Mouse (Mus musculus) left cerebral cortex, adult 9 months (tissue): ENCODE results near the gene Plpp3.
A peak's percentile ranks its signal among the peaks of the same experiment; 100 is the strongest.

ENCODE experiments used
- DNase-seq, 2 experiments: peaks; one replicate each; pipeline ENCODE4 v3.0.0; 2022; ENCODE audit warnings: low spot score in 2 of 2

Gene Plpp3

GRCm38 (mm10) chr4:105158651-105159530 is 1.7 kb downstream of the Plpp3 start:
- no peak for DNase-seq

GRCm38 (mm10) chr4:105159531-105159870 is 2.4 kb downstream of the Plpp3 start:
- no peak for DNase-seq

GRCm38 (mm10) chr4:105160470-105160869 is 3.3 kb downstream of the Plpp3 start:
- DNase-seq = no peak

DNA sequence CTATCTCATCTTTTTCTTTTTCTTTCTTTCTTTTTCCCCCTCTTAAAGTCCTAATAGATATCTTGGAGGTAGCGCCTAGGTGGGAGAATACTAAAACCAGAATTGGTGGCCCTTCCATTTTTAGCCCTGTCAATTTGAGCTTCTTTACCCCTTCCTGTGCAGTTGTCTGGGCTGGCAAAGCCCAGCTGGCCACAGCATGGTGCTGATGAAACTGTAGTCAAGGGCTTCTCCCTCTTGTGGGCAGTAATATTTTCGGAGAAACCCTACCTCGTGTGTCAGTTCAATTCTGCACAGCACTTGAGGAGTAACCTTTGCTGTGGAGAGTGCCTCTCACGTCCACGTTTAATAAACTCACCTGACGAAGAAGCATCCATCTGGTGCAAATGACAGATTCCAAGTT is 4.9 kb downstream of the Plpp3 start:
- DNase-seq = no peak

DNA sequence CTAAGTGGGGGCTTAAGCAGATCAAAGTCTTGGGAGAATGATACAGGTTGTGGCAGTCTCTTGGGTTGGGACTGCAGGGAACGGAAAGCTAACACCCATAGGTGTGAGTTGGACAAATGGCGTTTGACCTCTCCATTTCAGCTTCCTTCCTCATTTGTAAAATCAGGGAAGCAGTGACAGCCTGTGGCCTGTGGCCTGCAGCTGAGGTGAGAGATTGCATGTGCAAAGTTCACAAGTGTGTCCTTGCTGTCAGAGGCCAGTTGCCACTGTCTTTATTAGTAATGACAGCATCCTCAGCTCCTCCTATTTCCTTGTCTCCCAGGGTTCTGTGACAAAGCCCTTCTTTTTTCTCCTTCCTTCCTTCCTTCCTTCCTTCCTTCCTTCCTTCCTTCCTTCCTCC is 5.5 kb downstream of the Plpp3 start:
- DNase-seq = no peak

- no peak for DNase-seq
These were observed 6.8 kb downstream of the Plpp3 start for GRCm38 (mm10) chr4:105163981-105164411.

- no peak for DNase-seq
These were observed 7.8 kb downstream of the Plpp3 start for GRCm38 (mm10) chr4:105164952-105165351.

- no peak for DNase-seq
These were observed 12.0 kb downstream of the Plpp3 start for GRCm38 (mm10) chr4:105169093-105169571.

- DNase-seq = no peak
These were observed 13.0 kb downstream of the Plpp3 start for GRCm38 (mm10) chr4:105169826-105170810.

GRCm38 (mm10) chr4:105170811-105171401 is 13.8 kb downstream of the Plpp3 start:
- no peak for DNase-seq

- no peak for DNase-seq
These were observed 14.3 kb downstream of the Plpp3 start for GRCm38 (mm10) chr4:105171432-105171831.

DNA sequence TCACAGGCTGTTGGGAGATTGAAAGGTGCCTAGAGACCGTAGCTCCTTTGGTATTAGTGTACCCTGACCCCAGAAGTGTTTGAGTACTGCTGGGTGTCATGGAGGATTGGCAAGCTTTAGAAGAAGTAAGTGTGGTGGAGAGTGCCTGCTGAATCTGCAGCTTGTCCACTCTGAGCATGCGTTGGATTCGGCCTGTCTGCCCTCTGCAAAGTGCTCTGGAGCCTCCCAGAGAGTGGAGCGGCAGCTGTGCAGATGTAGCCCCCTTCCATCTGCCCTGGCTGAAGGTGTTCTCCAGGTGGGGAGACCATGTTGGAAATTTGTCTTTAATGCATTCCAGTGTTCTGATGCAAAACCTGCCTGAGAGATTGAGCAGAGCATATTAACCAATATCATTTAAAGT is 17.6 kb downstream of the Plpp3 start:
- no peak for DNase-seq

DNA sequence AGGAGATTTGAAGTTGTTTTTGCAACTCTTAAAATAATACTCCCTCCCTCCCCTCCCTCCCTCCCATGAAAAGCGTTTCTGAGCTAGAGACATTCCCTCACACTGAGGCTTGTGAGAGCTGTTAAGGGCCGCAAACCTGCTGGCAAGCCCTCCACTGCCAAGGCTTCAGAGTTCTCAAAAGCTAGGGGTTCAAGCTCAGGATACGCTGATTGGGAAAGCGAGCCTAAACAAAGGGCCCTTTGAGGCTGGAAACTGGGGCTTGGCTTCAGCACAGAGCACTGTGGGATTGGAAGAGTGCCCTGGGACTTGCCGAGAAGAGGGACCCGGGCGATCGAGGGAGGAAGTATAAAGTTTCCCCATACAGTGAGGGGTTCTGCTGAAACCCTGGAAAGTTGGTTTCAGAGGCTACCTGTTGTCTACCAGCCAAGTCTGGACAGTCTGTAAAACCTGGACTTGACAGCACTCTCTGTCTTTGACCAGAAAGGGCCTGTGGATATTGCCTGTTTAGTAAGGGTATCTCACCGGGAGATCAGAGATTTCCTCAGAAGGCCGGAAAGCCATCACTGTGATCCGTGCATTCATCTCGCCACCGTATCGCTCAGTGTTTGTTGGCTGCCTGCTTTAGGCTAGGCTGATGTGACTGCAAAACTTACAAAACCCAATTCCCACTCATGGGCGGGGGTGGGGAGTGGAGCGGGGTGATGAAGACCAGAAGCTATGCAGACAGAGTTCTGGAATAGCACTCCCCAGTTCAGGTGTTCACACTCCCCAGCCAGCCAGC is 18.3 kb downstream of the Plpp3 start:
- peak; percentile 52 to 76 for DNase-seq

- DNase-seq = peak; percentile 46 to 65
These were observed 24.0 kb downstream of the Plpp3 start for GRCm38 (mm10) chr4:105181014-105181658.

- DNase-seq = no peak
These were observed 24.6 kb downstream of the Plpp3 start for GRCm38 (mm10) chr4:105181659-105182167.

DNA sequence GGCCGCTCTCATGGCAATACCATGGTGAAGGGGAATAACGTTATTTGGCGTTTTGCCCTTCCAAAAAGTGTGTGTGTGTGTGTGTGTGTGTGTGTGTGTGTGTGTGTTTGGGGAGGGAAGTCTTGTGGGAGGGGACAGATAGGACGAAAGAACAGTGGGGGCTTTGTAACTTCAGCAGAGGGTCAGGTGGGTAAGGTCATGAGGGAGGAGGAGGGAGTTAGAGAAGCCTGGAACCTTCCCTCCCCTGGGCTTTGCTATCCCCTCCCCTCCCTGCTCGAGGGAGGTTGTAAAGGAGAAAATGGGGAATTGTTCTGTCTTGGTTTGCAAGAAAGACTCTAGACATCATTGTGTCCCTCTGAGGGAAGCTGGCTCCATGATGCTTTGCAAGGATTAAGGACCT is 25.1 kb downstream of the Plpp3 start:
- DNase-seq = no peak

DNA sequence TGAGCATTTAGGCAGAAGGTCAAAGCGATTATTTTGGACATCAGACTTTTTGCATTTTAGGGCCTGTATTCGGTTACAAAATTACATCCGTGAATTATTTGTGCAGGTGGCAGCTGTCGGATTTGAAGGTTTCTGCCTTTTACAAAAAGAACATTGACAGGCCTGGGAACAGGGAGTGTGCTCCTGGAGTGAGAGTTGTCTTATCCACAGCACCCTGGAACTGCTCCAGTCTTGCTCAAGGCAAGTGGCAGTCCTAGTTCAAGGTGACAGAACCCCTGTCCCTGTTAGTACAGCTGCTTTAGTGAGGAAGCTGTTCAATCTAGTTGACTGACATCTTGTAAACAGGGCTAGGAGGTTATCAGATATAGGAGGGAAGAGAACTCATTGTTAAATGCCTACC is 27.3 kb downstream of the Plpp3 start:
- no peak for DNase-seq

GRCm38 (mm10) chr4:105184924-105185323 is 27.8 kb downstream of the Plpp3 start:
- no peak for DNase-seq

- no peak for DNase-seq
These were observed 29.5 kb downstream of the Plpp3 start for GRCm38 (mm10) chr4:105186654-105187053.

DNA sequence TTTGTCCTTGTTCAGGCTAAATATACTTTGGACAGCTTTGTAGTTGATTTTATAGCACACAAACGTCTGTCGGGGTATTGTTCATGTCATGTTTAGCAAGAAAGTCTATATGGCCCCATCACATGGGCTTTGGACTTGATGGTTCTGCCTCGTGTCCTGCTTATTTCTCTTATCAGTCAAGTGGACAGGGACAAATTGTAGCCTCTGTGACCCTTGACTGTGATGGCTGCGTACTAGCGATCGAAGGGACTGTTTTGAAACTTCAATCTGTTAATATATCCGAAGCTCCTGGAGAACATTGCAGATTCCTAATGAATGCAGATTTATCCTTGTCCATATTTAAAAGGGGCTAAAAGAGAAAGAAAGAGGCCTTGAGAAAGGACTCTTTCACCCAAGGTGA is 30.7 kb downstream of the Plpp3 start:
- no peak for DNase-seq
